Mouse (Mus musculus): Measurements from ENCODE around the gene Lipa.

- TF ChIP-seq CTCF (IDR thresholded peaks at IDR 0.05; ENCODE audit: control insufficient read depth, insufficient read depth, insufficient read length) (no peak), MAX (IDR thresholded peaks at IDR 0.05) (no peak), CEBPB (IDR thresholded peaks at IDR 0.05; ENCODE audit: low read depth) (no peak)
These were observed 78.4 kb downstream of the Lipa start for GRCm38 (mm10) chr19:34448851-34449250.
